Mouse (Mus musculus) E14TG2a.4 (cell line): ENCODE measurements around the gene Ugt1a9.

Experiments
- CTCF ChIP-seq: conservative IDR thresholded peaks from 2 replicates; pipeline ENCODE4 v1.5.1; 2014; ENCODE audit warnings: low read length
- NANOG ChIP-seq: IDR thresholded peaks from 2 replicates; pipeline ENCODE4 v1.6.1; 2014; ENCODE audit warnings: borderline replicate concordance, low read length, mixed read lengths
- POU5F1 ChIP-seq: IDR thresholded peaks from 2 replicates; pipeline ENCODE4 v1.6.1; 2014; ENCODE audit warnings: low read length, borderline replicate concordance

DNA sequence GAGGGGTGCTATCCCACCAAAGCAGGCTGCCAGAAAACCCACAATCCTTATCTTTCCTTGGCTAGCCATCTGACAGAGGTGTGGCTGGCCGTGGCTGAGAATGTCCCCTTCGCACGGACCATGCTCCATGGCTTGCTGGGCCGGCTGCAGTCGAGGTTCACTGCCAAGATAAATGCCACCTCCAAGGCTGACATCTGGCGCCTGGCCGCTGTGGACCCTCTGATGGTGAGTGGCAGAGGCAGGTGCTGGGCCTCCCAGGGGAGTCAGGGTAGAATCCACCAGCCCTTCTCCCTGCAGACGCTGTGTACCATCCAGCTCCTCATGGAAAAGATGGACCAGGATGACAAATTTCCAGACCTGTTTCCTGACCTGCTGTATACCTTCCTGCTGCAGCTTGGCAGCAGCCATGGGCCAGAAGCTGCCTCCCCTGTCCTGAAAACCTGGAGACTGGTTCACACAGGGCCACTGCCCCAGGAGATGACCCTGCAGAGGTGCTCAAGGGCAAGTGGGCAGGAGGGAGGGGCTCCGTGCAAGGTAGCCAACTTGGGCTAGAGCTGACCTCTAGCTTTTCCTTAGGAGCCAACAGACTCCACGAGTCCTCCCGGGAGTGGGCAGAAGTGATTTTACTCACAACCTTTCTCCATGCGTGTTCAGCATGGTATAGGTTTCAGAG lies 184.3 kb downstream of the Ugt1a9 start:
- TF ChIP-seq CTCF (no peak), POU5F1 (no peak), NANOG (no peak)
